Mouse (Mus musculus) bone marrow macrophage, adult 2 months (primary cell): Measurements from ENCODE around the gene Cgas.

Experiments
- CTCF ChIP-seq: IDR thresholded peaks from 2 replicates; pipeline ENCODE4 v1.5.1; 2012; ENCODE audit warnings: low read depth, mild to moderate bottlenecking, low read length, moderate library complexity
- POLR2A ChIP-seq: IDR thresholded peaks from 2 replicates; pipeline ENCODE4 v1.6.1; 2012; ENCODE audit warnings: mild to moderate bottlenecking, low read depth, low read length, borderline replicate concordance

GRCm38 (mm10) chr9:78427362-78427781 is 15.7 kb downstream of the Cgas start:
- TF ChIP-seq POLR2A (no peak), CTCF (no peak)
